Mouse (Mus musculus): Measurements from ENCODE around the gene Habp4. TPM values are rescaled to one million over a fixed set of nuclear protein-coding genes. Genes with fewer than 3 reads are reported as not detected.

Gene Habp4
- polyA plus RNA-seq, 1 experiment from 2014 or later = 20.1 TPM

- no peak overlapping the region; the same call in 1 of the 2 replicates for H3K4me2 ChIP-seq (ENCODE audit: low read length)
- no peak overlapping the region for H3K9ac ChIP-seq (ENCODE audit: low read length)
- ATAC-seq (replicated peaks; ENCODE audit: low FRiP score, low TSS enrichment, low read depth) = no peak
- H3K4me3 ChIP-seq (ENCODE audit: low read depth, low read length) = no peak overlapping the region
- H3K9me3 ChIP-seq (ENCODE audit: control insufficient read depth, low read length) = no peaks in the 10 kb centered on the region
- H3K27me3 ChIP-seq (replicated peaks; ENCODE audit: control insufficient read depth, insufficient read depth, low read length) = no peaks in the 10 kb centered on the region
- H3K27ac ChIP-seq (ENCODE audit: low read depth) = no peak overlapping the region
- no peaks in the 10 kb centered on the region for H3K36me3 ChIP-seq (ENCODE audit: control insufficient read depth, insufficient read depth, low read length)
- peaks cover 3% of the 10 kb centered on the region; the same call in 1 of the 2 replicates for H3K4me1 ChIP-seq (replicated peaks; ENCODE audit: control insufficient read depth, insufficient read depth, low read length)
- DNase-seq (ENCODE audit: low spot score) = no peak
- 65% methylated on average over 5 of the region's 5 CpGs for WGBS
Observed at GRCm38 (mm10) chr13:64150121-64150520, 11.5 kb upstream of the Habp4 start.

GRCm38 (mm10) chr13:64152241-64152669 lies 9.4 kb upstream of the Habp4 start:
- Histone ChIP-seq H3K27ac (ENCODE audit: low read depth) (peak overlapping the region; percentile 94), H3K4me2 (ENCODE audit: low read length) (peak overlapping the region; percentile 79), H3K9me3 (ENCODE audit: control insufficient read depth, low read length) (no peaks in the 10 kb centered on the region), H3K4me3 (ENCODE audit: low read depth, low read length) (peak overlapping the region; percentile 91), H3K36me3 (ENCODE audit: control insufficient read depth, insufficient read depth, low read length) (no peaks in the 10 kb centered on the region), H3K27me3 (replicated peaks; ENCODE audit: control insufficient read depth, insufficient read depth, low read length) (no peaks in the 10 kb centered on the region), H3K9ac (ENCODE audit: low read length) (peak overlapping the region; percentile 84), H3K4me1 (replicated peaks; ENCODE audit: control insufficient read depth, insufficient read depth, low read length) (peaks cover 3% of the 10 kb centered on the region; the same call in 1 of the 2 replicates)
- peak; percentile 52 for ATAC-seq (replicated peaks; ENCODE audit: low FRiP score, low TSS enrichment, low read depth)
- WGBS = 2% methylated on average over 30 of the region's 42 CpGs
- peak; percentile 94 for DNase-seq (ENCODE audit: low spot score)

GRCm38 (mm10) chr13:64152671-64153082 lies 8.9 kb upstream of the Habp4 start:
- Histone ChIP-seq H3K4me2 (ENCODE audit: low read length) (peak overlapping the region; percentile 79), H3K27me3 (replicated peaks; ENCODE audit: control insufficient read depth, insufficient read depth, low read length) (no peaks in the 10 kb centered on the region), H3K4me1 (replicated peaks; ENCODE audit: control insufficient read depth, insufficient read depth, low read length) (peaks cover 3% of the 10 kb centered on the region; the same call in 1 of the 2 replicates), H3K9me3 (ENCODE audit: control insufficient read depth, low read length) (no peaks in the 10 kb centered on the region), H3K9ac (ENCODE audit: low read length) (peak overlapping the region; percentile 84), H3K4me3 (ENCODE audit: low read depth, low read length) (peak overlapping the region; percentile 91), H3K36me3 (ENCODE audit: control insufficient read depth, insufficient read depth, low read length) (no peaks in the 10 kb centered on the region), H3K27ac (ENCODE audit: low read depth) (peak overlapping the region; percentile 94)
- ATAC-seq (replicated peaks; ENCODE audit: low FRiP score, low TSS enrichment, low read depth) (peak; percentile 29), DNase-seq (ENCODE audit: low spot score) (no peak)
- under 1% methylated on average over 57 of the region's 61 CpGs for WGBS

- peak; percentile 96 for DNase-seq (ENCODE audit: low spot score)
- H3K4me3 ChIP-seq (ENCODE audit: low read depth, low read length) = peak within 1 kb of the TSS; percentile 91
- H3K9ac ChIP-seq (ENCODE audit: low read length) = peak within 1 kb of the TSS; percentile 84
- peak within 1 kb of the TSS; percentile 79 for H3K4me2 ChIP-seq (ENCODE audit: low read length)
- WGBS = 2% methylated on average over 54 of the region's 56 CpGs
- no peaks in the 10 kb centered on the region for H3K9me3 ChIP-seq (ENCODE audit: control insufficient read depth, low read length)
- H3K27ac ChIP-seq (ENCODE audit: low read depth) = peak within 1 kb of the TSS; percentile 94
- H3K36me3 ChIP-seq (ENCODE audit: control insufficient read depth, insufficient read depth, low read length) = no peaks in the 10 kb centered on the region
- peak; percentile 97 for ATAC-seq (replicated peaks; ENCODE audit: low FRiP score, low TSS enrichment, low read depth)
- peaks cover 3% of the 10 kb centered on the region; the same call in 1 of the 2 replicates for H3K4me1 ChIP-seq (replicated peaks; ENCODE audit: control insufficient read depth, insufficient read depth, low read length)
- no peaks in the 10 kb centered on the region for H3K27me3 ChIP-seq (replicated peaks; ENCODE audit: control insufficient read depth, insufficient read depth, low read length)
Observed at GRCm38 (mm10) chr13:64153083-64153682, 8.4 kb upstream of the Habp4 start, which contains the start of gene Zfp367. Zfp367 (minus strand) TSS chr13:64153202.

GRCm38 (mm10) chr13:64153751-64154267 lies 7.8 kb upstream of the Habp4 start:
- Histone ChIP-seq H3K9me3 (ENCODE audit: control insufficient read depth, low read length) (no peaks in the 10 kb centered on the region), H3K36me3 (ENCODE audit: control insufficient read depth, insufficient read depth, low read length) (no peaks in the 10 kb centered on the region), H3K9ac (ENCODE audit: low read length) (0 out of 2 replicates have a peak overlapping the region, but pooled peaks have one; percentile 20), H3K27me3 (replicated peaks; ENCODE audit: control insufficient read depth, insufficient read depth, low read length) (no peaks in the 10 kb centered on the region), H3K4me1 (replicated peaks; ENCODE audit: control insufficient read depth, insufficient read depth, low read length) (peaks cover 3% of the 10 kb centered on the region; the same call in 1 of the 2 replicates), H3K27ac (ENCODE audit: low read depth) (peak overlapping the region; percentile 33; the same call in 1 of the 2 replicates), H3K4me3 (ENCODE audit: low read depth, low read length) (peak overlapping the region; percentile 91), H3K4me2 (ENCODE audit: low read length) (peak overlapping the region; percentile 79)
- DNase-seq (ENCODE audit: low spot score) (no peak), ATAC-seq (replicated peaks; ENCODE audit: low FRiP score, low TSS enrichment, low read depth) (peak; percentile 58)
- under 1% methylated on average over 18 of the region's 18 CpGs for WGBS

- Histone ChIP-seq H3K4me3 (ENCODE audit: low read depth, low read length) (no peak overlapping the region), H3K9ac (ENCODE audit: low read length) (no peak overlapping the region), H3K27ac (ENCODE audit: low read depth) (no peak overlapping the region), H3K36me3 (ENCODE audit: control insufficient read depth, insufficient read depth, low read length) (no peaks in the 10 kb centered on the region), H3K4me2 (ENCODE audit: low read length) (no peak overlapping the region), H3K4me1 (replicated peaks; ENCODE audit: control insufficient read depth, insufficient read depth, low read length) (peaks cover 3% of the 10 kb centered on the region; the same call in 1 of the 2 replicates), H3K27me3 (replicated peaks; ENCODE audit: control insufficient read depth, insufficient read depth, low read length) (no peaks in the 10 kb centered on the region), H3K9me3 (ENCODE audit: control insufficient read depth, low read length) (no peaks in the 10 kb centered on the region)
- 58% methylated on average over 2 of the region's 2 CpGs for WGBS
- DNase-seq (ENCODE audit: low spot score) (no peak), ATAC-seq (replicated peaks; ENCODE audit: low FRiP score, low TSS enrichment, low read depth) (no peak)
Observed at GRCm38 (mm10) chr13:64154651-64155050, 7.0 kb upstream of the Habp4 start.

- no peak overlapping the region for H3K4me2 ChIP-seq (ENCODE audit: low read length)
- DNase-seq (ENCODE audit: low spot score) (no peak), ATAC-seq (replicated peaks; ENCODE audit: low FRiP score, low TSS enrichment, low read depth) (no peak)
- H3K4me3 ChIP-seq (ENCODE audit: low read depth, low read length) = no peak overlapping the region
- no peak overlapping the region for H3K27ac ChIP-seq (ENCODE audit: low read depth)
- no peaks in the 10 kb centered on the region for H3K36me3 ChIP-seq (ENCODE audit: control insufficient read depth, insufficient read depth, low read length)
- H3K9me3 ChIP-seq (ENCODE audit: control insufficient read depth, low read length) = no peaks in the 10 kb centered on the region
- H3K4me1 ChIP-seq (replicated peaks; ENCODE audit: control insufficient read depth, insufficient read depth, low read length) = peaks cover 3% of the 10 kb centered on the region; the same call in 1 of the 2 replicates
- 21% methylated on average over 1 of the region's 1 CpGs for WGBS
- H3K27me3 ChIP-seq (replicated peaks; ENCODE audit: control insufficient read depth, insufficient read depth, low read length) = no peaks in the 10 kb centered on the region
- no peak overlapping the region for H3K9ac ChIP-seq (ENCODE audit: low read length)
Observed at GRCm38 (mm10) chr13:64155171-64155571, 6.5 kb upstream of the Habp4 start.

GRCm38 (mm10) chr13:64156966-64157365 lies 4.7 kb upstream of the Habp4 start:
- DNase-seq (ENCODE audit: low spot score) = no peak
- no peak overlapping the region for H3K9ac ChIP-seq (ENCODE audit: low read length)
- H3K4me3 ChIP-seq (ENCODE audit: low read depth, low read length) = no peak overlapping the region
- no peak overlapping the region for H3K4me2 ChIP-seq (ENCODE audit: low read length)
- no peaks in the 10 kb centered on the region for H3K27me3 ChIP-seq (replicated peaks; ENCODE audit: control insufficient read depth, insufficient read depth, low read length)
- no peaks in the 10 kb centered on the region for H3K9me3 ChIP-seq (ENCODE audit: control insufficient read depth, low read length)
- no peaks in the 10 kb centered on the region for H3K4me1 ChIP-seq (replicated peaks; ENCODE audit: control insufficient read depth, insufficient read depth, low read length)
- no peak for ATAC-seq (replicated peaks; ENCODE audit: low FRiP score, low TSS enrichment, low read depth)
- H3K27ac ChIP-seq (ENCODE audit: low read depth) = no peak overlapping the region
- no peaks in the 10 kb centered on the region for H3K36me3 ChIP-seq (ENCODE audit: control insufficient read depth, insufficient read depth, low read length)

All from intestine, embryonic 14.5 days (tissue).